Mouse (Mus musculus): ENCODE results near the gene Grm4. TPM values are rescaled to one million over a fixed set of nuclear protein-coding genes. Genes with fewer than 3 reads are reported as not detected.
A peak's percentile ranks its signal among the peaks of the same experiment; 100 is the strongest.

Grm4 gene
- polyA plus RNA-seq, 1 experiment: 0.02 TPM

GRCm38 (mm10) chr17:27454396-27454795 lies 66.8 kb downstream of the Grm4 start:
- H3K27me3 ChIP-seq (replicated peaks; ENCODE audit: control insufficient read depth, insufficient read depth, low read length): no peaks in the 10 kb centered on the region
- H3K27ac ChIP-seq (ENCODE audit: insufficient read depth, low read depth, low read length): no peak overlapping the region
- no peak for TF ChIP-seq CTCF (conservative IDR thresholded peaks at IDR 0.05; ENCODE audit: insufficient read depth, insufficient read length, low read depth, low read length)
- TF ChIP-seq POLR2A (IDR thresholded peaks at IDR 0.05; ENCODE audit: low read depth, low read length): no peak
- no peaks in the 10 kb centered on the region for H3K36me3 ChIP-seq (ENCODE audit: control insufficient read depth, insufficient read depth, low read length)
- 88% methylated on average over 11 of the region's 11 CpGs for WGBS
- H3K4me1 ChIP-seq (ENCODE audit: control insufficient read depth, insufficient read depth, low read length): no peaks in the 10 kb centered on the region
- no peak overlapping the region for H3K4me3 ChIP-seq (ENCODE audit: insufficient read depth, low read depth, low read length)
- DNase-seq: no peak

GRCm38 (mm10) chr17:27453045-27453444 lies 68.2 kb downstream of the Grm4 start:
- no peak overlapping the region for H3K27ac ChIP-seq (ENCODE audit: insufficient read depth, low read depth, low read length)
- WGBS: 82% methylated on average over 8 of the region's 8 CpGs
- DNase-seq: no peak
- H3K36me3 ChIP-seq (ENCODE audit: control insufficient read depth, insufficient read depth, low read length): no peaks in the 10 kb centered on the region
- no peak overlapping the region for H3K4me3 ChIP-seq (ENCODE audit: insufficient read depth, low read depth, low read length)
- no peaks in the 10 kb centered on the region for H3K4me1 ChIP-seq (ENCODE audit: control insufficient read depth, insufficient read depth, low read length)
- TF ChIP-seq POLR2A (IDR thresholded peaks at IDR 0.05; ENCODE audit: low read depth, low read length) (no peak), CTCF (conservative IDR thresholded peaks at IDR 0.05; ENCODE audit: insufficient read depth, insufficient read length, low read depth, low read length) (no peak)
- H3K27me3 ChIP-seq (replicated peaks; ENCODE audit: control insufficient read depth, insufficient read depth, low read length): no peaks in the 10 kb centered on the region

GRCm38 (mm10) chr17:27451787-27452186 lies 69.4 kb downstream of the Grm4 start:
- H3K27ac ChIP-seq (ENCODE audit: insufficient read depth, low read depth, low read length): no peak overlapping the region
- 45% methylated on average over 9 of the region's 9 CpGs for whole genome bisulfite sequencing

DNA sequence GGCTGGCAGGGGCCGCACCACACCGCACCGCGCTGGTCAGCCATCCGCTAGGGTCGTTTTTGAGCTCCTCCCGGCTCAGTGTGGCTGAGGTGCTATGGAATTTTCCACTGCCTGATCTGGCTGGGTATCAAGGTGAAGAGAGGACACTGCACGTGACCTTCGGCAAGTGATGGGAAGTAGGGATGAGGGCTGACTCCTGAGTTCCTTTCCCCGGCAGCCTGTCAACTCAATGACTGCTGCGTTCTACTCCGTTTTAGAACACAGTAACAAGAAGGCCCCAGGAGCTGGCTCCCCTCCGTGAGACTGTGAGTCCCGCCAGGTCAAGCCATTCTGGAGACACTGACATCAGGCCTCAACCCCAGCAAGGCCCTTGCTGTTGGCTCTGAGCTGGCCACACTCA lies 70.0 kb downstream of the Grm4 start:
- no peaks in the 10 kb centered on the region for H3K36me3 ChIP-seq (ENCODE audit: control insufficient read depth, insufficient read depth, low read length)
- 88% methylated on average over 14 of the region's 14 CpGs for WGBS
- H3K4me3 ChIP-seq (ENCODE audit: insufficient read depth, low read depth, low read length): no peak overlapping the region
- no peaks in the 10 kb centered on the region for H3K4me1 ChIP-seq (ENCODE audit: control insufficient read depth, insufficient read depth, low read length)
- H3K27me3 ChIP-seq (replicated peaks; ENCODE audit: control insufficient read depth, insufficient read depth, low read length): no peaks in the 10 kb centered on the region
- no peak overlapping the region for H3K27ac ChIP-seq (ENCODE audit: insufficient read depth, low read depth, low read length)
- no peak for TF ChIP-seq POLR2A (IDR thresholded peaks at IDR 0.05; ENCODE audit: low read depth, low read length)
- no peak for TF ChIP-seq CTCF (conservative IDR thresholded peaks at IDR 0.05; ENCODE audit: insufficient read depth, insufficient read length, low read depth, low read length)
- no peak for DNase-seq

More at GRCm38 (mm10) chr17:27451787-27452186, 69.4 kb downstream of the Grm4 start:
- no peak for TF ChIP-seq POLR2A (IDR thresholded peaks at IDR 0.05; ENCODE audit: low read depth, low read length)
- TF ChIP-seq CTCF (conservative IDR thresholded peaks at IDR 0.05; ENCODE audit: insufficient read depth, insufficient read length, low read depth, low read length): 0 out of 2 replicates have a peak, but pooled peaks have one; percentile 6
- Histone ChIP-seq H3K27me3 (replicated peaks; ENCODE audit: control insufficient read depth, insufficient read depth, low read length) (no peaks in the 10 kb centered on the region), H3K4me1 (ENCODE audit: control insufficient read depth, insufficient read depth, low read length) (no peaks in the 10 kb centered on the region), H3K4me3 (ENCODE audit: insufficient read depth, low read depth, low read length) (no peak overlapping the region), H3K36me3 (ENCODE audit: control insufficient read depth, insufficient read depth, low read length) (no peaks in the 10 kb centered on the region)
- no peak for DNase-seq

DNA sequence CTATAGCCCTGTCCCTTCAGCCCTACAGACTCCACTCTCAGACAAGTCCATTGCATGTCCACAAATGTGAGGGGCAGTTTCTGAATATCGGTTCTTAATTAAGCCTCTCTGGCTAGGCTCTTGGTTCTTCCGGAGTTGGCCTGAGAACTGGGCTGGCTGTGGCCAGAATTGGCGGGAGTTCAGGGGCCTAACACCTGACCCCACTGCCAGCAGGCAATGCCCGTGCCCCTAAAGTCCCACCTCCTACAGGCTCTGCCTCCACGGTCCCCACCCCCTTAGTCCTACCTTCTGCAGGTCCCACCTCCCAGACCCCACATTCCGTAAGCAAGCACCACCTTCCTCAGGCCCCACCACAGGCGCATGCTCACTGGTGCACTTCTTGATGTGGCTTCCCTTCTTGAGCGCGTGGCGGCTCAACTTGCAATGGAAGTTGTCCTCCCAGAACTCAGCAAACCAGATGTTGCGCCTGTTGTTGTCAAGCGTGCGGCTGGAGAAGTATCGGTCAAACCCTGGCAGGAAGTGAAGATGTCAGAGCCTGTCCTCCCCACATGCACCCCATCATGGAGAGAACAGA lies 71.4 kb downstream of the Grm4 start:
- H3K27ac ChIP-seq (ENCODE audit: insufficient read depth, low read depth, low read length): no peak overlapping the region
- TF ChIP-seq CTCF (conservative IDR thresholded peaks at IDR 0.05; ENCODE audit: insufficient read depth, insufficient read length, low read depth, low read length) (no peak), POLR2A (IDR thresholded peaks at IDR 0.05; ENCODE audit: low read depth, low read length) (no peak)
- 79% methylated on average over 14 of the region's 14 CpGs for WGBS
- DNase-seq: no peak
- H3K27me3 ChIP-seq (replicated peaks; ENCODE audit: control insufficient read depth, insufficient read depth, low read length): no peaks in the 10 kb centered on the region
- no peaks in the 10 kb centered on the region for H3K36me3 ChIP-seq (ENCODE audit: control insufficient read depth, insufficient read depth, low read length)
- no peak overlapping the region for H3K4me3 ChIP-seq (ENCODE audit: insufficient read depth, low read depth, low read length)
- H3K4me1 ChIP-seq (ENCODE audit: control insufficient read depth, insufficient read depth, low read length): no peaks in the 10 kb centered on the region

- no peaks in the 10 kb centered on the region for H3K36me3 ChIP-seq (ENCODE audit: control insufficient read depth, insufficient read depth, low read length)
- 81% methylated on average over 6 of the region's 6 CpGs for WGBS
- H3K27ac ChIP-seq (ENCODE audit: insufficient read depth, low read depth, low read length): no peak overlapping the region
- no peak overlapping the region for H3K4me3 ChIP-seq (ENCODE audit: insufficient read depth, low read depth, low read length)
- no peaks in the 10 kb centered on the region for H3K4me1 ChIP-seq (ENCODE audit: control insufficient read depth, insufficient read depth, low read length)
- H3K27me3 ChIP-seq (replicated peaks; ENCODE audit: control insufficient read depth, insufficient read depth, low read length): no peaks in the 10 kb centered on the region
- DNase-seq: no peak
- TF ChIP-seq POLR2A (IDR thresholded peaks at IDR 0.05; ENCODE audit: low read depth, low read length) (no peak), CTCF (conservative IDR thresholded peaks at IDR 0.05; ENCODE audit: insufficient read depth, insufficient read length, low read depth, low read length) (no peak)
Observed at GRCm38 (mm10) chr17:27448749-27449148, 72.5 kb downstream of the Grm4 start.

- DNase-seq: peak; percentile 66
- H3K4me3 ChIP-seq (ENCODE audit: insufficient read depth, low read depth, low read length): no peak overlapping the region
- TF ChIP-seq CTCF (conservative IDR thresholded peaks at IDR 0.05; ENCODE audit: insufficient read depth, insufficient read length, low read depth, low read length) (no peak), POLR2A (IDR thresholded peaks at IDR 0.05; ENCODE audit: low read depth, low read length) (no peak)
- no peaks in the 10 kb centered on the region for H3K27me3 ChIP-seq (replicated peaks; ENCODE audit: control insufficient read depth, insufficient read depth, low read length)
- H3K4me1 ChIP-seq (ENCODE audit: control insufficient read depth, insufficient read depth, low read length): no peaks in the 10 kb centered on the region
- H3K36me3 ChIP-seq (ENCODE audit: control insufficient read depth, insufficient read depth, low read length): no peaks in the 10 kb centered on the region
- no peak overlapping the region for H3K27ac ChIP-seq (ENCODE audit: insufficient read depth, low read depth, low read length)
- WGBS: 12% methylated on average over 17 of the region's 17 CpGs
Observed at GRCm38 (mm10) chr17:27445364-27446075, 75.7 kb downstream of the Grm4 start.

All from kidney, adult 2 months (tissue).